Mouse (Mus musculus) c-Kit-positive CD71-positive TER-119-negative erythroid progenitor cells, embryonic 14.5 days (primary cell): ENCODE measurements at regions not wholly inside any gene's neighbourhood (a gene's known extent, or its start where the extent isn't known, plus 50 kb on each side); places are given as distances from the start of the nearest gene placed in this dataset.

Experiments
- DNase-seq: peaks from one replicate; pipeline ENCODE4 v3.0.0-alpha.2; 2013; ENCODE audit warnings: low read depth

GRCm38 (mm10) chr12:57809961-57810360 is 246.0 kb downstream of the Ttc6 start:
- no peak for DNase-seq

DNA sequence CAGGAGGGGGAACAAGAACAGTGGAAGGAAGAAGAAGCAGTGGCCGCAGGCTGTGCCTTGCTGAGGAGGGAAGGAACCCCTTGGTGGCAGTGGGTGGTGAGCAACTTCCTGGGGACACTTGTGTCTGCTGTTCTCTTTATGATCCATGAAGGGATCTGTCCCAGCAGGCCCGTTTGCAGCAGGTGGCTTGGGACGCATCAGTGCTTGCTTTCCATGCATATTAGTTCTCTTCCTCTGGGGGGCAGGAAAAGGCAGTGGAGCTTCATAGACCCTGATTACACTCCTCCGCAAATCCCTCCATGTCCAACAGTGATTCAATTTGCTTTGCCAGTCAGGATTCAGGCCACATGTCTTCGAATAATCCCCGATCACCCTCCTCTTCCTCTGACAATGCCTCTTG is 259.9 kb downstream of the Ttc6 start:
- DNase-seq = no peak

- DNase-seq = peak; percentile 17
Measured at GRCm38 (mm10) chr12:57825754-57826153, 261.8 kb downstream of the Ttc6 start.

DNA sequence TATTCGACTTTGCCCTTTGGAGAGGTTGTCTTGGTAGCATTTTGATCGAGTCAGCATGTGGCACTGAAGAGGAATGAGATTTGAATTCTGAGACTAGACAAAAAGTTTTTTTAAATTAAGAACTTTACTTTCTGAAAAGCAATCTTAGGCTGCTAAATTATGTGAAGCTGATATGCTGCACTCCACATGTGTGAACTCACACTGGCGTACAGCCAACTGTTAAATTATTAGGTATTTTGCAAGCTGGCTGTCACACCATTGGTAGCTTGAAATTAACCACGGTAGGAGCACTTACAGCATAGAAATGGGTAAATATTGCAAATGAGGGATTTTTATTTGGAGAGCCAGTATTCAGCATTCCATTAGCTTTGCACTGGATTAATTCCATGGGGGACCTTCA is 278.9 kb downstream of the Ttc6 start:
- no peak for DNase-seq

- no peak for DNase-seq
Measured at GRCm38 (mm10) chr12:57871028-57871427, 307.1 kb downstream of the Ttc6 start.

DNA sequence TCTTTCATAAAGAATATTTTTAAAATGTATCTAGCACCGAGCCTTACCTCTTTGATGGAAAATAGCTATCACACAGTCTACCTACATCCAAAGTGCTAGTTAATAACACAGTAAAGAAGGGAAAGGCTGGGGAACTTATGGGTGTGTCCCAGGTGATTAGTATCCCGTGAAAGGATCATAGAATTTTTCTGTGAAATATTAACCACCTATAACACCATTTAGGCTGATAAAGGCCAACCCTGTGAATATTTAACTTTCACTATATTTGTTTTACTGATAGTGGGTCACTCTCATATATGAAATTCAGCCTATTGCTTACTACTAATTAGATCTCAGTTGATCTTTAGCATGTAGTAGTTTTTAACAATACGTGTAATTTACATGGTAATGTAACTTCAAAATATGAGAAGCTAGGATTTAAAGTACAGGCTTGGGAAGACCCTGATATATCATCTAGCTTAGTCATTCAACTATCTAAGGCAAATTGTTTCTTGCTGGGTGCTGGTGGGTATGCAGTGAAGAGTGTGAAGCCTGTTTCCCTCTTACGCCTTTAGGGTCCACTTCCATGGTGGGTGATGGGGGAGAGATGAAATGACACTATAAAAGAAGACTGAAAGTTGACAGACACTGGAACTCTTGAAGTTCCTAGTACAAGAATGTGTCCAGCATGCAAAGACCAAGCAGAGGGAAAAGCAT is 320.6 kb upstream of the Sstr1 start:
- no peak for DNase-seq

GRCm38 (mm10) chr12:57891556-57891955 is 320.0 kb upstream of the Sstr1 start:
- no peak for DNase-seq

GRCm38 (mm10) chr12:57897751-57898250 is 313.8 kb upstream of the Sstr1 start:
- DNase-seq = no peak

DNA sequence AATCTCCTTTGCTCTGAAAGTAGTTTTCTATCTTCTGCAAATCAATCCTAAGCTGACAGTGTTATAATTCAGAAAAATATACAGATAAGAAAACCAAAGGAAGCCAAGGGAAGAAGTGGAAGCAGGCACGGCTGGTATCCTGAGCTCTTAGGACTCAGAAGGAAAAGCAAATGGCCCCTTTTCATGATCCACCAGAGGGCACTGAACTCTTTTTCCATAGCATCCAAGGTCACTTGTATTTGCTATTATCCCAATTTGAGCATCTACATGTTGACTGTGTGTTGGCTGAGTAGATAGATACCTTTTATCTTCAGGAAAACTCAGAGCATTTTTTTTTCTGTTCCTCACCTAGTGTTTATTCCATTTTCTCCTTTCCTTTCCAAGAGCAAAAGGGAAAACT is 306.9 kb upstream of the Sstr1 start:
- no peak for DNase-seq

DNA sequence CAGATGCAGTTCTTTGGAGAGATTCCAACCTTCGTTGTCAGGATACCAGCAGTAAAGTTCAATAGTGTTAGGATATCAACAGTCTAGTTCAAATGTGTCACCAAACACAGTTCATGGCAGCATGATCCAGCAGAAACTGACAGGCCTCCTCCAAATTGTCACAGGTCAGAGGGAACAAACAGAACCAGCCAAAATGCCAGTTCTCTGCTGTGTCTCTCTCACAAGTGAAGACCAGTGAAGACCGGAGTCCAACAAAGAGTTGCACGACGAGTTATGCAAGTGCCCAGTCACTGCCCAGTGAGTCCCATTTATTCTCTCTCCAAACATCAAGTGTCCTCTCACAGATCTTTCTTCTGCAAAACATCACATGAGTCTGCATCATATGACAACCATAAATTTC is 293.4 kb upstream of the Sstr1 start:
- DNase-seq = no peak

DNA sequence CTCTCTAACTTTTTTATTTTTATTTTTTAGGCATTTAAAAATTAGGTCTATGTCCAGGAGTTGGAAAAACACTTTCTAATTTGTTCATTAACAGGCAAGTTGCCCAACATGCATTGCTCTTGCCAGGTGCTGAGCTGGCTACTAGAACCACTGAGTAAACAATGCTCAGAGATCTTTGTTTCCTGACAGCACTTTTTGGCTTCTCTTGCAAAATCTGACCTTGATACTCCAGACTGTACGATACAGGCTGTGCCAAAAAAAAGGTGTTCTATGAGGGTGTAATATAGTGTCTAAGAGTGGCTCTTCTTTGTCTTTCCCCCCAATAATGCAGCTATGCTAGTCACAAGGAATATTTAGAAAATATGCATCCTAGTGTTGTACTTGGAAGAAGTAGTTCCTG is 289.5 kb upstream of the Sstr1 start:
- DNase-seq = no peak

- no peak for DNase-seq
Measured at GRCm38 (mm10) chr12:57924422-57924821, 287.1 kb upstream of the Sstr1 start.

DNA sequence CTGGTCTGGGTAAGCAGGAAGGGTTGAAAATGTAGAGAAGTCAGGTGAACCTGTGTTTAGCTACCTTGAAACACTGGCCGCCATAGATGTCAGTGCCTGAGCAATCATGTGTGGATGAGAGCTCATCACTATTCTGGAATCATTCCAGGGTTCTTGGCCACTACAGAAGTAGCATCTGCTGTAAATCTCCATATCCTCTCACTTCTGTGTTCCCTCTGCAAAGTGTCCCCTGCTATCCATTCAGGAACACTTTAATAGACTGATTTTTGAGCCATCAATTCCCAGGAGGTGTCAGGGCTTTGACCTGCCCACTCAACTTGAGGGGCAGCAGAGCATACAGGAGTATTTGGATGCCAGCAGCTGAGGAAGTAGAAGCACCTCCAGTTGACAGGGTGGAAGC is 284.7 kb upstream of the Sstr1 start:
- DNase-seq = no peak

GRCm38 (mm10) chr12:57928030-57928429 is 283.5 kb upstream of the Sstr1 start:
- DNase-seq = no peak

- DNase-seq = no peak
Measured at GRCm38 (mm10) chr12:57931856-57932255, 279.7 kb upstream of the Sstr1 start.

- DNase-seq = no peak
Measured at GRCm38 (mm10) chr12:57949886-57950285, 261.7 kb upstream of the Sstr1 start.

DNA sequence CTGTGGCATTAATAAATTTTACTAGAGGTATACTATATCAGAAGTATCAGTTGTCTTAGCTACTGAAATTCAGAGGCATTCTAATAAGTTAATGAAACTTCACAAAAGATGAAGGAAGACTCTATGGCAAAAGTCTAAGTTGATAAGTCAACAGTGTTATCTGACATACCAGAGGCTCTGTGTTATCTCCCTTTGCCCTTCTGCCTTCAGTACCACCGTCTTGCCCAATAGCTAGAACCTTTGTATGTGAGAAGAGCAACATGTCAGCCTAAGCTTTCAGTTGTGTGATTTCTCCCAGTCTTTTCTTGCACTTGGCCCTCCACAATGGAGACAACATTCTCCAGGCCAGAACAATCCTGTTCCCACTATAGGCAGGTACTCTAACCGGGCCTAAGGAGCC is 253.0 kb upstream of the Sstr1 start:
- DNase-seq = no peak

DNA sequence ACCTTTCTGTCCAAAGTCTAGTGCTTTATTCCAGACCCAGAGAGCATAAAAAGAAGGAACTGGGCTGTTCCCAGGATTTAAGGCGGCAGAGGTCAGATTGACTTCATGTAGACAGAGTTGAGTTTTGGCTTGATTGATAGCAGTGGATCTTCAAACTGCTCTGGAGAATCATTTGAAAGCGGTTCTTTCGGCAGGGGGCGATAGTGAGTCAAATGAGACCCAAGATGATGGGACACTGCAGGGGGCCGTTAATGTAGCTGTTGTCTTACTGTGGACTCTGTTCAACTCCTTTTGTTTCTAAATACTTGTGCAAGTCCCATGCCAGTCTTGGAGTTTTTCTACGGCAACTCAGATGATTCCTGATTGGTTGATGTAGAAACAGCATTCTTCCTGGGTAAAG is 251.4 kb upstream of the Sstr1 start:
- no peak for DNase-seq

DNA sequence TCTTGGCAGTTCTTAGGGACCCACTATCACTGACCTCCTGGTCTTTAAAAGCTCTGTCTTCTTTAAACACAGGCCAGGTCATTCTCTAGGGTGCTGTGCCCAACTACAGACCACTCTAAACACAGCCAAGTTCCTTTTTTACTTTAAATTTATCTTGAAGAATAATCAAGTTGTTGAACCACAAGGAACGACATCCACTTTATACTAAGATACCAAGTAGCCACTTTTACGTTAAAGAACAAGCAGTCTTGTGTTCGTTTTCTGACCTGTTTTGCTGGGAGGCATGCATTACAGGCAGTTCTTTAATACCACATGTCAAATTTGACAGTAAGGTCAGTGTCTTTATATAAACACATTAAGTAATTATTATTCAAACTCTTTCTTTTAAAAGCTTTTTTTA is 242.4 kb upstream of the Sstr1 start:
- no peak for DNase-seq

DNA sequence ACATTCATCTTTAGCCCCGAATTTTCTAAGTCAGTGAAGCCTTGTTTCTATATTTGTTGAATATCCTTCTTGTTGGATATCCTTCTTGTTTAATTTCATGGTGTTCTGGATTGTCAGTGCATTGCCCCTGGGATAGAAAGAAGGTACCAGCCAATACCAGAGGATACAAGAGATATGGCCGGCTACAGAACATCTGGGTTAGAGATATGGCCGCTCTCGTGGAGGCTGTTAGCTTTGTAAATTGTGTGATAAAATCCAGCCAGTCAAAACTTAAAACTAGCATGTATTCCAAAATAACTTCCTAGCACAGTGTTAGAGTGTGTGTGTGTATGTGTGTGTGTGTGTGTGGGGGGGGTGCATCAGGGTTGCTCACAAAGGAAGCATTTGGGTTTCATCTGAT is 241.4 kb upstream of the Sstr1 start:
- no peak for DNase-seq

- DNase-seq = no peak
Measured at GRCm38 (mm10) chr12:57972484-57972883, 239.1 kb upstream of the Sstr1 start.
